Mouse (Mus musculus) central nervous system, embryonic 11.5 days (tissue): ENCODE measurements around the gene Spata31d1b. TPM values are rescaled to one million over a fixed set of nuclear protein-coding genes. Genes with fewer than 3 reads are reported as not detected.

Experiments used
- polyA plus RNA-seq: library from polyadenylated mRNA; depleted of rRNA; stranded (reverse); fragments of >200 nt; gene quantifications from 2 replicates; pipeline ENCODE4 v1.2.3, GENCODE M21; 2012; rRNA removed

The Spata31d1b gene
- polyA plus RNA-seq: 0.01 TPM in 1 of 2 replicates, not detected in the other

DNA sequence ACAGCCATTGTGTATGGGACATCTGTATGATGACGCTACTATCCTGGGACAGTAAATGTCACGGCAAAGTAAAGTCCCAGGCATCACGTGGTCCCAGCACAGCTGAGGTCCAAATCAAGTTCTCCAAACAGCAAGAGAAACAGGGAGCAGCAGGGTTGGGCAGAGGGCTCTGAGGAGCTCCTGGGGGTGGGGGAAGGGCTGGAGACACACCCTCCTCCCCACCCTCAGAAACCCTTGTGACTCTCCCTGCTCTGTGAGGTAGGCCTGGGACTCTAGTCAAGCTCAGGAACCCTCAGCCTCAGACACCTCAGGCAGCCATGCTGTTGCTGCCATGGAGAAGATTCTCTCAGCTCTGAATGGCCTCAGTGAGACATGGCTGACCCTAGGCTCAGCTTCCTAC lies at the start of gene Spata31d1b:
Gene Spata31d1b (plus strand): TSS at position 301 of the 400 bp plus-strand sequence.

DNA sequence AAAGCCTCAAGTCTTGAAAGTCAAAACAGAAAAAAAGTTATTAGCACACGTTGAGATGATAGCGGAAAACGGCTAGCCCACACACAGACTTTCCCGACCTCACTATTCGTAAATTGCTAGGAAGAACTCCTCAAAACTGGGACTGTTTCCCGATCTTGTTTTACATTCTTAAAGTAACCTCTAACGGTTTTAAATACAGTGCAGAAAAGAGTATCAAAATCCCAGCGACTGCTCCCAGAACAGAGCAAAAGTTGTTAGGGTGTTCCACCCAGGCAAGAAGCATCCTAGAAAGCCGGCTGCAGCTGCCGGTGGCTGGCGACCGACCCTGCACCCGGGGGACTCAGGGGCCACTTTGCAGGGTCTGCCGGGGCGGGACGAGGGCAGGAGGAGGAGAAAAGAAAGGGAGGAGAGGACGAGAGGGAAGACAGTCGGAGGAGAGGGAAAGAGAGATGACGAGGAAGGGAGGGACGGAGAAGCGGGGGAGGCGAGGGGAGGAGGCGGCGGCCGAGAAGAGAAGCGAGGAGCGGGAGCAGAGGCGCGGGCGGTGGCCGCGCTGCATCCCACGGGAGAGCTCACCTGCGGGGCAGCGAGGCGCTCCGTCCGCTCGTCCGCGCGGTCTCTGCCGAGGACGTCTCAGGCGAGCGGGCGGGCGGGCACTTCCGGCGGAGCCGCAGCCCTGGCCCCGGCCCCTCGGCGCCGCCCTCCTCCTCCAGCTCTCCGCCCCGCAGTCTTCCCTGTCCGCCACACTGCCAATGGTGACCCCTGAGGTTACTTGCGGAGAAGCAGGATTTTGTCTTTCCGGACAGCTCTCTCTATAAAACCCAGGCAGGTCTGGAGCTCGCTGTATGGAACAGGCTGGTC lies 36.7 kb upstream of the Spata31d1b start, which contains the start of gene Golm1:
Gene Golm1 (minus strand): TSS at position 661 of the 861 bp plus-strand sequence.

DNA sequence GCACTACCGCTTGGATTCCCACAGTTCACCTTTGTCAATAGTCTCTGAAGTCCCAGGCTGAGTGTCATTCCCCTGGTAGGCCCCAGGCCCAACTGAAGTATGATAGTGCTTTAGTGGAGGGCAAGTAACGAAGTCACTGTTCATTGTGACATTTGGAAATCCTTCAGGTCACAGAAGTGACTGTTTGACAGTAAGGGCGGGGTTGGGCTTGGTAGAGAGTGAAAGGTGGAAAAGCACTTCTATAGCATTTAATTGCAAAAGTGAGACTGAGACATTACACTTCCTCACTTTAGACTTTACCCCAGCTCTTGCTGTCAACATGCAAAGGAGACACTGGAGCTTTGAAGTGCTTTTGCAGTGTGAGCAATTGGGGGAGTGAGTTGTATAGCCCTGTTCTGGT lies 18.1 kb upstream of the Spata31d1b start, which contains the start of gene 4921517D22Rik:
Gene 4921517D22Rik (minus strand): TSS at position 101 of the 400 bp plus-strand sequence.

DNA sequence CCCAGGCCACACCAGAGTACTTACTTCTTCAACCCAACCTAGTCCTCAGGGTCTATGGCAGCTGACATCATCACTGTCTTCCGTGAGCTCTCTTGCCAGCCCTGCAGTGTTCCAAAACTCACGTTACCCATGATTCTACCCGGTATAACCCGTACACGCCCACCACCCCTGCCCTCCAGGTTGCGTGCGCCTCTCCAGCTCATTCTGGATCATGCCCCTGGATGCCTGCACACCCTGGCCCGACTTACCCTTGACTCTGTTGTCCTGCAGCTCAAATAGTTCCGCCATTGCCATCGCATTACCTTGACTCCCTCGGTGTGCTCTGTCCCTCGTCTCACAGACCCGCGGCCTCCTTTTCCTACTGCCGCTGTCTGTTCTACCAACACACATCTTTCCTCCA lies 1.9 kb upstream of the Spata31d1b start, which contains the start of gene Spata31d1a:
Gene Spata31d1a (minus strand): TSS at position 101 of the 400 bp plus-strand sequence.

DNA sequence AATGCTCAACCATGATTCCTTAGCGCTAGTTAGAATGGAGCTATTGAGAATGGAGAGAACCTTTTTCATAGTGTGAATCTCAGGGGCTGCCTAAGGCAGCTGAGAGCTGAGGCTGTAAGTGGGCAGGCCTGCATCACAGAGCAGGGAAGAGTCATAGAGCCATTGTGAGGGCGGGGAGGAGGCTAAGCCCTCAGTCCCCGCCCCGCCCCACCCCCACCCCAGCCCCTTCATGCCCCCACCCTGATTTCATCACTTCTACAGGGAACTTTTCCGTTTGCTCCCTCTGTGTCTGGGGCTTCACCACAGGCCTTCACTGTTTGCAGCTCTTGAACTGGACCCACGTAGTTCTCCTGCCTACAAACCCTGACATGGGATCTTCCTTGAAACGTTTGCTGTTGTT lies 19.6 kb downstream of the Spata31d1b start, which contains the start of gene Spata31d1d:
Gene Spata31d1d (minus strand): TSS at position 101 of the 400 bp plus-strand sequence.

DNA sequence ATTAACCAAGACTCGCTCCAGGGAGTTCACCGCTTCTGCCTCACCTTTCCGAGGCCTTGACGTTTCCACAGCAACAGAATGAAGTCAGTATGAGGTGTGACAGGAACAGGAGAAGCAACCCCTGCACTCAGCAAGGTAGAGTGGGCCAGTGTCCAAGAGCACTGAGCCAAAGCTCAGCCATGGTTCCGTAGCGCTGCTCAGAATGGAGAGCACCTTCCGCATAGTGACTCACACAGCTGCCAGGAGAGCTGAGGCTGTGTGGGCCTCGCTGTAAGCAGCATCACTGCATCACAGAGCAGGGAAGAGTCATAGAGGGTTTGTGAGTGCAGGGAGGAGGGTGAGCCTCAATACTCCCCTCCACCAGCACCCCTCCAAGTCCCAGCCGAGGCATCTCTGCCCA lies 34.6 kb downstream of the Spata31d1b start, which contains the start of gene 1700014D04Rik:
Gene 1700014D04Rik (minus strand): TSS at position 42 of the 400 bp plus-strand sequence.

Other genes with a start within 250 kb of the Spata31d1b start
- gene Agtpbp1, start 127.1 kb upstream of the Spata31d1b start, polyA plus RNA-seq: 20.9 and 23.9 TPM in 2 replicates
- gene Naa35, start 127.0 kb upstream of the Spata31d1b start, polyA plus RNA-seq: 102 and 122 TPM in 2 replicates
- 71.8 and 80.5 TPM in 2 replicates for gene Golm1, start 36.5 kb upstream of the Spata31d1b start, polyA plus RNA-seq
- gene 4921517D22Rik, start 18.2 kb upstream of the Spata31d1b start, polyA plus RNA-seq: not detected in 2 replicates
- 0.01 TPM in 1 of 2 replicates, not detected in the other for gene Spata31d1a, start 2.0 kb upstream of the Spata31d1b start, polyA plus RNA-seq
- gene Spata31d1d, start 19.5 kb downstream of the Spata31d1b start, polyA plus RNA-seq: 0.02 TPM in 2 replicates
- gene 1700014D04Rik, start 34.5 kb downstream of the Spata31d1b start, polyA plus RNA-seq: 0.09 and 0.10 TPM in 2 replicates
- 82.4 and 96.1 TPM in 2 replicates for gene Isca1, start 57.5 kb downstream of the Spata31d1b start, polyA plus RNA-seq
- 78.2 TPM in 1 of 2 replicates, not detected in the other for gene Gm49354, start 70.0 kb downstream of the Spata31d1b start, polyA plus RNA-seq
- 41.9 and 46.2 TPM in 2 replicates for gene Tut7, start 110.9 kb downstream of the Spata31d1b start, polyA plus RNA-seq